Mouse (Mus musculus) embryo, embryonic 11.5 days (tissue): Measurements from ENCODE around the gene Rnf138rt1.

ENCODE experiments used
- DNase-seq: peaks from one replicate; pipeline ENCODE4 v3.0.0-alpha.2; 2012; ENCODE audit warnings: low read depth, low spot score

Rnf138rt1 gene

GRCm38 (mm10) chrX:163760617-163761434 is at the start of gene Rnf138rt1:
TSS of gene Rnf138rt1 (minus strand) at chrX:163761329.
- peak; percentile 27 for DNase-seq

- DNase-seq = no peak
Measured at GRCm38 (mm10) chrX:163807270-163807669, 46.1 kb upstream of the Rnf138rt1 start.

- DNase-seq = no peak
Measured at GRCm38 (mm10) chrX:163766290-163766689, 5.2 kb upstream of the Rnf138rt1 start.

- no peak for DNase-seq
Measured at GRCm38 (mm10) chrX:163761435-163761828, 303 bp upstream of the Rnf138rt1 start.

GRCm38 (mm10) chrX:163745996-163746395 is 15.1 kb downstream of the Rnf138rt1 start:
- no peak for DNase-seq

GRCm38 (mm10) chrX:163743896-163744295 is 17.2 kb downstream of the Rnf138rt1 start:
- no peak for DNase-seq

GRCm38 (mm10) chrX:163738904-163739303 is 22.2 kb downstream of the Rnf138rt1 start:
- no peak for DNase-seq

GRCm38 (mm10) chrX:163734145-163734544 is 27.0 kb downstream of the Rnf138rt1 start:
- no peak for DNase-seq

GRCm38 (mm10) chrX:163723630-163724029 is 37.5 kb downstream of the Rnf138rt1 start:
- no peak for DNase-seq

GRCm38 (mm10) chrX:163722785-163723577 is 38.1 kb downstream of the Rnf138rt1 start:
- no peak for DNase-seq

- DNase-seq = no peak
Measured at GRCm38 (mm10) chrX:163720597-163720996, 40.5 kb downstream of the Rnf138rt1 start.
